In genomic region chr2:50853538-50854244, GRCm38 (mm10) we compare ENCODE assay signal across 17 mouse cellular contexts.
A peak's percentile ranks its signal among the peaks of the same experiment; 100 is the strongest.
DNase-seq lines count a peak whose midpoint lies in the region; ATAC-seq and TF ChIP-seq lines count a peak whose summit lies in the region.
"Had no signal": no experiment of that assay in that cellular context is flagged by ENCODE, and none has a peak within 500 bp of the region (broad histone marks: within the 10 kb centered on the region; RNA-seq: fewer than 3 reads in every experiment).

No protein-coding gene starts in this region.

- H3K36me3 ChIP-seq in spleen, adult 2 months (ENCODE audit: control insufficient read depth, insufficient read depth, low read length) = no peaks in the 10 kb centered on the region
- no peaks in the 10 kb centered on the region for H3K36me3 ChIP-seq in limb, embryonic 14.5 days (ENCODE audit: control insufficient read depth, insufficient read depth, low read length)
- H3K36me3 ChIP-seq: limb, embryonic 12.5 days; lung, embryonic 15.5 days; midbrain, embryonic 12.5 days; stomach, embryonic 15.5 days had no signal

- 0 out of 2 replicates have a peak overlapping the region, but pooled peaks have one; percentile 41 for H3K27ac ChIP-seq in spleen, adult 2 months (ENCODE audit: insufficient read depth, low read length)
- no peak overlapping the region for H3K27ac ChIP-seq in limb, embryonic 14.5 days (replicated peaks; ENCODE audit: low read depth, low read length)
- H3K27ac ChIP-seq: limb, embryonic 12.5 days; lung, embryonic 15.5 days; midbrain, embryonic 12.5 days; stomach, embryonic 15.5 days had no signal

- peak; percentile 44 for DNase-seq in embryo, embryonic 10.5 days (ENCODE audit: low spot score)
- DNase-seq in embryo, embryonic 9.5 days (ENCODE audit: extremely low spot score) = no peak
- DNase-seq in spleen, adult 2 months (ENCODE audit: low read depth in 1 of 2, low spot score in 2 of 2) = no peak
- no peak for DNase-seq in spleen, postnatal 14 days (ENCODE audit: low spot score in 2 of 2)
- peak; percentile 87 for DNase-seq in limb, embryonic 14.5 days (ENCODE audit: low spot score)
- DNase-seq in T-cell, adult 2 months (ENCODE audit: low spot score) = no peak
- DNase-seq in adrenal gland, postnatal 14 days = no peak
- DNase-seq in urinary bladder, postnatal 4 days (ENCODE audit: low spot score in 2 of 2) = no peak
- DNase-seq: cerebellum, adult 9-11 months; heart, adult 18-20 months; kidney, postnatal 10 days; right cerebral cortex, postnatal 25 days had no signal

- no peaks in the 10 kb centered on the region for H3K27me3 ChIP-seq in spleen, adult 2 months (ENCODE audit: control insufficient read depth, insufficient read depth, low read length)
- H3K27me3 ChIP-seq in limb, embryonic 14.5 days (ENCODE audit: control insufficient read depth, insufficient read depth, low read length) = no peaks in the 10 kb centered on the region
- H3K27me3 ChIP-seq: limb, embryonic 12.5 days; lung, embryonic 15.5 days; midbrain, embryonic 12.5 days; stomach, embryonic 15.5 days had no signal

- peaks cover 8% of the 10 kb centered on the region; the same call in 1 of the 2 replicates for H3K4me1 ChIP-seq in spleen, adult 2 months (ENCODE audit: control insufficient read depth, insufficient read depth, insufficient read length)
- peaks cover 18% of the 10 kb centered on the region for H3K4me1 ChIP-seq in limb, embryonic 14.5 days (ENCODE audit: control insufficient read depth, insufficient read depth, low read length)
- H3K4me1 ChIP-seq: lung, embryonic 15.5 days; midbrain, embryonic 12.5 days had no signal

- no peak for TF ChIP-seq CTCF in spleen, adult 2 months (IDR thresholded peaks at IDR 0.05; ENCODE audit: extremely low read depth, insufficient read depth, insufficient read length, insufficient replicate concordance)

- peak; percentile 72 for ATAC-seq in limb, embryonic 14.5 days (ENCODE audit: low FRiP score, low read depth)
- ATAC-seq: hindbrain, embryonic 16.5 days had no signal

- WGBS in spleen, adult 2 months = 70% methylated on average over 8 of the region's 8 CpGs
- 38% methylated on average over 8 of the region's 8 CpGs for WGBS in limb, embryonic 14.5 days

- no peak overlapping the region for H3K4me3 ChIP-seq in spleen, adult 2 months (ENCODE audit: extremely low read depth, insufficient read depth, insufficient read length)
- no peak overlapping the region for H3K4me3 ChIP-seq in limb, embryonic 14.5 days (replicated peaks; ENCODE audit: low read length)
- H3K4me3 ChIP-seq: limb, embryonic 12.5 days; lung, embryonic 15.5 days; midbrain, embryonic 12.5 days; stomach, embryonic 15.5 days had no signal

- H3K9me3 ChIP-seq in limb, embryonic 14.5 days (ENCODE audit: control insufficient read depth, low read length) = no peaks in the 10 kb centered on the region
- H3K9me3 ChIP-seq: limb, embryonic 12.5 days; lung, embryonic 15.5 days; midbrain, embryonic 12.5 days; stomach, embryonic 15.5 days had no signal

- H3K9ac ChIP-seq in limb, embryonic 14.5 days (ENCODE audit: low read depth, low read length, severe bottlenecking) = no peak overlapping the region
- H3K9ac ChIP-seq: limb, embryonic 12.5 days; lung, embryonic 15.5 days; midbrain, embryonic 12.5 days; stomach, embryonic 15.5 days had no signal

- TF ChIP-seq POLR2A in spleen, adult 2 months (IDR thresholded peaks at IDR 0.05; ENCODE audit: low read depth, low read length) = no peak
- no peak for TF ChIP-seq POLR2A in limb, embryonic 14.5 days (IDR thresholded peaks at IDR 0.05; ENCODE audit: borderline replicate concordance, extremely low read depth, insufficient read depth, insufficient read length)

- H3K4me2 ChIP-seq in limb, embryonic 14.5 days (replicated peaks; ENCODE audit: low read depth, low read length, severe bottlenecking) = no peak overlapping the region
- H3K4me2 ChIP-seq: limb, embryonic 12.5 days; lung, embryonic 15.5 days; midbrain, embryonic 12.5 days; stomach, embryonic 15.5 days had no signal

Comparison
In these comparisons a context has a peak if more than half of its experiments do, and no peak if none do; other contexts are left out.
1. DNase-seq: peak in embryo, embryonic 10.5 days (single experiment) and limb, embryonic 14.5 days (single experiment); none in embryo, embryonic 9.5 days (single experiment), spleen, adult 2 months (0 of 2), spleen, postnatal 14 days (0 of 2), T-cell, adult 2 months (single experiment), adrenal gland, postnatal 14 days (single experiment) and urinary bladder, postnatal 4 days (0 of 2).